Mouse (Mus musculus) CH12.LX (cell line): ENCODE measurements around the gene Ube2s.

Experiments
- CTCF ChIP-seq, 2 experiments: IDR thresholded peaks in 1 of 2; conservative IDR thresholded peaks in 1 of 2; 2 replicates each; pipeline ENCODE4 v1.5.1; 2011 to 2012; ENCODE audit warnings: low read depth in 2 of 2, low read length in 2 of 2, improper control_type of control experiment in 1 of 2, inconsistent platforms in 1 of 2, mild to moderate bottlenecking in 1 of 2, moderate library complexity in 1 of 2
- EP300 ChIP-seq: IDR thresholded peaks from 2 replicates; pipeline ENCODE4 v1.6.1; 2011; ENCODE audit warnings: low read length, improper control_type of control experiment
- MAX ChIP-seq: IDR thresholded peaks from 2 replicates; pipeline ENCODE4 v1.6.1; 2011; ENCODE audit warnings: low read length, improper control_type of control experiment
- POLR2A ChIP-seq: IDR thresholded peaks from 2 replicates; pipeline ENCODE4 v1.6.1; 2011; ENCODE audit warnings: low read depth, mild to moderate bottlenecking, improper control_type of control experiment, low read length
- TCF12 ChIP-seq: IDR thresholded peaks from 2 replicates; pipeline ENCODE4 v1.6.1; 2014; ENCODE audit warnings: low read depth, mild to moderate bottlenecking, inconsistent platforms, low read length, improper control_type of control experiment
- UBTF ChIP-seq: IDR thresholded peaks from 2 replicates; pipeline ENCODE4 v1.6.1; 2012; ENCODE audit warnings: low read depth, mild to moderate bottlenecking, inconsistent platforms, low read length, improper control_type of control experiment, moderate library complexity

DNA sequence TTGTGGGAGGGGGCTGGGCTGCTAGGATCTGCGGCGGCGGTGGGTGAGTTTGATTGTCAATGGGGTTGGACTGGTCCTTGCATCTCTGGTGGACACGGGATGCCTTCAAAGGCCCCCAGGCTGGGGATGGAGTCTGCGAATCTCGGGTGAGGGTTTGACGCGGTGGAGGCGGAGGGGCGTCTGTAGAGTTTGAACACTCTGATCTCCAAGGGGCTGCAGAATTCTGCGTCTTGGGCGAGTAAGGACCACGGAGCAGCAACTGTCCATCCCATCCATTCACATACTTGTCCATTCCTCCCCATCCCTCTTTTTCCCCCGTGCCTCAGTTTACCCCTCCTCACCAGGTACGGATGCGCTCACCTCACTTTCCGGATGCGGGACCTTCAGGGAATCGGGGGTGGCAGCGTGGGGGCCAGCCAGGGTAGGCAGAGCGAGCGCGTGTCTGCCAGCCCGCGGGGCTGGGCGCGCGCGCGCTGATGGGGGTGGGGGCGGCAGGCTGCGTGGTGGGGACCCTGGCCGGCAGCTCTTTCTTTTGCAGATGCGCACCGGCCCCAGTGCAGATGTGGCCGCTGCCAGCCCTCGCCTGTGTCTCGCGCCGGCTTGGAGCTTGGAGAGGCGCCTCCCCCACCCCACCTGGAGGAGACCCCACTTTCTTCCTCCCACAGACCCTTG lies 32.0 kb upstream of the Ube2s start, which contains the start of gene Shisa7:
- TF ChIP-seq MAX, result no peak
- TF ChIP-seq CTCF (conservative IDR thresholded peaks at IDR 0.05 in 1 of 2, IDR thresholded peaks at IDR 0.05 in 1 of 2; ENCODE audit: low read depth in 2 of 2, low read length in 2 of 2), result no peak
- no peak for TF ChIP-seq TCF12
- no peak for TF ChIP-seq POLR2A
- TF ChIP-seq EP300, result no peak
- no peak for TF ChIP-seq UBTF
